Mouse (Mus musculus) NIH3T3 (cell line): ENCODE results near the gene Arl5a.
A peak's percentile ranks its signal among the peaks of the same experiment; 100 is the strongest.

Source experiments
- DNase-seq: peaks from one replicate; pipeline ENCODE4 v3.0.0-alpha.2; 2012; ENCODE audit warnings: low read depth

Gene Arl5a

GRCm38 (mm10) chr2:52422871-52423610 is 1.7 kb downstream of the Arl5a start:
- no peak for DNase-seq

GRCm38 (mm10) chr2:52421197-52421596 is 3.5 kb downstream of the Arl5a start:
- DNase-seq = no peak

GRCm38 (mm10) chr2:52420001-52420710 is 4.5 kb downstream of the Arl5a start:
- no peak for DNase-seq

- no peak for DNase-seq
Observed at GRCm38 (mm10) chr2:52419295-52419694, 5.4 kb downstream of the Arl5a start.

GRCm38 (mm10) chr2:52412524-52413037 is 12.1 kb downstream of the Arl5a start:
- DNase-seq = no peak

- peak; percentile 33 for DNase-seq
Observed at GRCm38 (mm10) chr2:52406480-52406879, 18.2 kb downstream of the Arl5a start.

GRCm38 (mm10) chr2:52405238-52405637 is 19.5 kb downstream of the Arl5a start:
- DNase-seq = no peak

GRCm38 (mm10) chr2:52394529-52394928 is 30.2 kb downstream of the Arl5a start:
- DNase-seq = peak; percentile 26

- DNase-seq = no peak
Observed at GRCm38 (mm10) chr2:52390415-52390975, 34.2 kb downstream of the Arl5a start.

GRCm38 (mm10) chr2:52389975-52390374 is 34.7 kb downstream of the Arl5a start:
- DNase-seq = no peak

- DNase-seq = no peak
Observed at GRCm38 (mm10) chr2:52386451-52386850, 38.2 kb downstream of the Arl5a start.

- DNase-seq = no peak
Observed at GRCm38 (mm10) chr2:52386037-52386436, 38.7 kb downstream of the Arl5a start.

- no peak for DNase-seq
Observed at GRCm38 (mm10) chr2:52378848-52379261, 45.8 kb downstream of the Arl5a start.

- no peak for DNase-seq
Observed at GRCm38 (mm10) chr2:52378448-52378804, 46.3 kb downstream of the Arl5a start, which contains the start of gene Neb. TSS of gene Neb (minus strand) at chr2:52378474.

- DNase-seq = no peak
Observed at GRCm38 (mm10) chr2:52377706-52378447, 46.8 kb downstream of the Arl5a start.

GRCm38 (mm10) chr2:52374706-52375105 is 50.0 kb downstream of the Arl5a start:
- DNase-seq = no peak

- DNase-seq = no peak
Observed at GRCm38 (mm10) chr2:52372480-52372879, 52.2 kb downstream of the Arl5a start.

GRCm38 (mm10) chr2:52372080-52372479 is 52.6 kb downstream of the Arl5a start:
- DNase-seq = no peak

GRCm38 (mm10) chr2:52371066-52371465 is 53.6 kb downstream of the Arl5a start:
- DNase-seq = peak; percentile 89

- peak; percentile 23 for DNase-seq
Observed at GRCm38 (mm10) chr2:52369622-52370021, 55.1 kb downstream of the Arl5a start.

- no peak for DNase-seq
Observed at GRCm38 (mm10) chr2:52367665-52368064, 57.0 kb downstream of the Arl5a start.

GRCm38 (mm10) chr2:52367248-52367647 is 57.5 kb downstream of the Arl5a start:
- DNase-seq = no peak
